Mouse (Mus musculus): Measurements from ENCODE around the gene Cnih4. TPM values are rescaled to one million over a fixed set of nuclear protein-coding genes. Genes with fewer than 3 reads are reported as not detected.
A peak's percentile ranks its signal among the peaks of the same experiment; 100 is the strongest.

The Cnih4 gene
- polyA plus RNA-seq, 1 experiment from 2014 or later = 150 TPM

GRCm38 (mm10) chr1:181216315-181216714, 71.8 kb downstream of the Cnih4 start:
- WGBS = 50% methylated on average over 4 of the region's 4 CpGs
- Histone ChIP-seq H3K27ac (peak overlapping the region; percentile 72), H3K4me3 (no peak overlapping the region), H3K4me1 (peaks cover 27% of the 10 kb centered on the region), H3K27me3 (ENCODE audit: insufficient read depth, poor library complexity, severe bottlenecking) (no peaks in the 10 kb centered on the region), H3K36me3 (no peaks in the 10 kb centered on the region), H3K9me3 (no peaks in the 10 kb centered on the region)
- DNase-seq (ENCODE audit: low spot score) = peak; percentile 95

Other genes with a start within 250 kb of the Cnih4 start
- gene Pycr2, start 240.4 kb upstream of the Cnih4 start, polyA plus RNA-seq (2016; fragmentation: Nextera tagmentation; extraction: Ambion mirVana) = 89.4 and 114 TPM in 2 replicates
- 0.89 and 1.1 TPM in 2 replicates for gene Lefty1, start 209.7 kb upstream of the Cnih4 start, polyA plus RNA-seq (2016; fragmentation: Nextera tagmentation; extraction: Ambion mirVana)
- gene Tmem63a, start 202.3 kb upstream of the Cnih4 start, polyA plus RNA-seq (2016; fragmentation: Nextera tagmentation; extraction: Ambion mirVana) = 6.6 and 9.0 TPM in 2 replicates
- 3.4 and 3.9 TPM in 2 replicates for gene Ephx1, start 123.8 kb upstream of the Cnih4 start, polyA plus RNA-seq (2016; fragmentation: Nextera tagmentation; extraction: Ambion mirVana)
- gene 9130409I23Rik, start 93.5 kb upstream of the Cnih4 start, polyA plus RNA-seq (2016; fragmentation: Nextera tagmentation; extraction: Ambion mirVana) = not detected in 2 replicates
- 26.1 and 33.5 TPM in 2 replicates for gene Nvl, start 489 bp upstream of the Cnih4 start, polyA plus RNA-seq (2016; fragmentation: Nextera tagmentation; extraction: Ambion mirVana)
- gene Wdr26, start 67.3 kb downstream of the Cnih4 start, polyA plus RNA-seq (2016; fragmentation: Nextera tagmentation; extraction: Ambion mirVana) = 24.4 and 26.3 TPM in 2 replicates
- gene Cnih3, start 207.9 kb downstream of the Cnih4 start, polyA plus RNA-seq (2016; fragmentation: Nextera tagmentation; extraction: Ambion mirVana) = 0.14 and 0.23 TPM in 2 replicates